Mouse (Mus musculus): ENCODE measurements around the gene Calcrl.

- TF ChIP-seq CTCF (IDR thresholded peaks at IDR 0.05; ENCODE audit: low read depth), result no peak
- TF ChIP-seq EP300 (IDR thresholded peaks at IDR 0.05; ENCODE audit: low read depth), result no peak
Measured at GRCm38 (mm10) chr2:84336331-84336730, 88.9 kb downstream of the Calcrl start.

Data from heart, postnatal 0 days (tissue).